Mouse (Mus musculus) embryonic facial prominence, embryonic 11.5 days (tissue): Measurements from ENCODE around the gene Serinc5. TPM values are rescaled to one million over a fixed set of nuclear protein-coding genes. Genes with fewer than 3 reads are reported as not detected.

ENCODE experiments used
- ATAC-seq: fragments of 200-750 bp; cut with Nextera tagmentation; replicated peaks from 2 replicates; pipeline ENCODE4 v1.8.0; 2017; ENCODE audit warnings: low read depth; ENCODE audit not compliant: insufficient number of reproducible peaks, low FRiP score, low TSS enrichment
- DNase-seq: peaks from one replicate; pipeline ENCODE4 v3.0.0-alpha.2; 2015; ENCODE audit warnings: low spot score
- H3K27ac ChIP-seq: fragments of 300-500 bp; sonication (generic); replicated peaks from 2 replicates; pipeline ENCODE4 v1.5.1; 2014; ENCODE audit warnings: mild to moderate bottlenecking, low read depth, low read length, control low read depth
- H3K27me3 ChIP-seq: fragments of 300-500 bp; sonication (generic); 2 replicates; pipeline ENCODE4 v1.6.1; 2014; ENCODE audit warnings: mild to moderate bottlenecking, low read length, moderate library complexity, mixed read lengths; ENCODE audit not compliant: control insufficient read depth, insufficient read depth
- H3K36me3 ChIP-seq: fragments of 300-500 bp; sonication (generic); replicated peaks from 2 replicates; pipeline ENCODE4 v1.6.1; 2014; ENCODE audit warnings: low read depth, mild to moderate bottlenecking, low read length, moderate library complexity, mixed read lengths; ENCODE audit not compliant: control insufficient read depth, insufficient read depth
- H3K4me1 ChIP-seq: fragments of 300-500 bp; sonication (generic); 2 replicates; pipeline ENCODE4 v1.6.1; 2014; ENCODE audit warnings: low read length, mixed read lengths; ENCODE audit not compliant: control insufficient read depth, insufficient read depth
- H3K4me2 ChIP-seq: fragments of 300-500 bp; sonication (generic); 2 replicates; pipeline ENCODE4 v1.6.1; 2014; ENCODE audit warnings: low read depth, mild to moderate bottlenecking, control low read depth, low read length, moderate library complexity
- H3K4me3 ChIP-seq: fragments of 300-500 bp; sonication (generic); 2 replicates; pipeline ENCODE4 v1.5.1; 2014; ENCODE audit warnings: low read depth, low read length, control low read depth
- H3K9ac ChIP-seq: fragments of 300-500 bp; sonication (generic); replicated peaks from 2 replicates; pipeline ENCODE4 v1.6.1; 2014; ENCODE audit warnings: mild to moderate bottlenecking, control low read depth, low read length
- H3K9me3 ChIP-seq: fragments of 300-500 bp; sonication (generic); replicated peaks from 2 replicates; pipeline ENCODE4 v1.6.1; 2016; ENCODE audit warnings: mild to moderate bottlenecking, low read length, inconsistent platforms, mixed read lengths; ENCODE audit not compliant: control insufficient read depth
- WGBS: fragments of 180-500 bp; shearing (Covaris S2); extraction: QIAGEN DNeasy Blood & Tissue Kit; methylation state at CpG from one replicate; pipeline ENCODE4 v1.1.7; 2014; 5-methylcytosine and 5-hydroxymethylcytosine counted together
- polyA plus RNA-seq: library from polyadenylated mRNA; unstranded; fragments of >200 nt; fragmentation: Nextera tagmentation; extraction: Ambion mirVana; gene quantifications from 2 replicates; pipeline ENCODE4 v1.2.1, GENCODE M21; 2014

Gene Serinc5
- polyA plus RNA-seq, 1 experiment from 2014 or later, result 9.8 TPM

GRCm38 (mm10) chr13:92711821-92712220 lies 100.9 kb downstream of the Serinc5 start:
- Histone ChIP-seq H3K27ac (no peak overlapping the region), H3K27me3 (no peaks in the 10 kb centered on the region), H3K4me2 (no peak overlapping the region), H3K36me3 (no peaks in the 10 kb centered on the region), H3K9me3 (no peaks in the 10 kb centered on the region), H3K4me3 (no peak overlapping the region), H3K4me1 (no peaks in the 10 kb centered on the region), H3K9ac (no peak overlapping the region)
- DNase-seq, result no peak
- WGBS, result 91% methylated on average over 1 of the region's 1 CpGs
- ATAC-seq, result no peak

DNA sequence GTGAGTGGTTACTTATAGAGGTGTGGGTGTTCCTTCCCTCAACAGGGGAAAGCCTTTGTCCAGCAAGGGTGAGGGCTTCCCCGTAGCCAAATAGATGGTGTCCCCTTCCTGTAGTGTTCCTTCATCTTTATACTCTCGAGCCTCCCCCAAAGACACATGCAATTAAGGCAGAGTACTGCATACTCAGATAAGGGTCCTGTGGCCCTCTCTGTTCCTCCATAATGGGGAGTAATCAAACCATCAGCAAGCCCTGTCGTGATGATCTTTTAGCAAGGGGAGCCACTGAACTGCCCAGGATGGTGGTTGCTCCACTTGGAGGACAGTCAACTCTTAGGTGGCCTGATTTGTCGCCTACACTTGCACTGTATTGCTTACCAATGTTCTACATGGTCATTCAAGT lies 101.7 kb downstream of the Serinc5 start:
- DNase-seq (no peak), ATAC-seq (no peak)
- 88% methylated on average over 4 of the region's 4 CpGs for WGBS
- Histone ChIP-seq H3K36me3 (no peaks in the 10 kb centered on the region), H3K4me2 (no peak overlapping the region), H3K27ac (no peak overlapping the region), H3K4me1 (no peaks in the 10 kb centered on the region), H3K27me3 (no peaks in the 10 kb centered on the region), H3K9ac (no peak overlapping the region), H3K9me3 (no peaks in the 10 kb centered on the region), H3K4me3 (no peak overlapping the region)

DNA sequence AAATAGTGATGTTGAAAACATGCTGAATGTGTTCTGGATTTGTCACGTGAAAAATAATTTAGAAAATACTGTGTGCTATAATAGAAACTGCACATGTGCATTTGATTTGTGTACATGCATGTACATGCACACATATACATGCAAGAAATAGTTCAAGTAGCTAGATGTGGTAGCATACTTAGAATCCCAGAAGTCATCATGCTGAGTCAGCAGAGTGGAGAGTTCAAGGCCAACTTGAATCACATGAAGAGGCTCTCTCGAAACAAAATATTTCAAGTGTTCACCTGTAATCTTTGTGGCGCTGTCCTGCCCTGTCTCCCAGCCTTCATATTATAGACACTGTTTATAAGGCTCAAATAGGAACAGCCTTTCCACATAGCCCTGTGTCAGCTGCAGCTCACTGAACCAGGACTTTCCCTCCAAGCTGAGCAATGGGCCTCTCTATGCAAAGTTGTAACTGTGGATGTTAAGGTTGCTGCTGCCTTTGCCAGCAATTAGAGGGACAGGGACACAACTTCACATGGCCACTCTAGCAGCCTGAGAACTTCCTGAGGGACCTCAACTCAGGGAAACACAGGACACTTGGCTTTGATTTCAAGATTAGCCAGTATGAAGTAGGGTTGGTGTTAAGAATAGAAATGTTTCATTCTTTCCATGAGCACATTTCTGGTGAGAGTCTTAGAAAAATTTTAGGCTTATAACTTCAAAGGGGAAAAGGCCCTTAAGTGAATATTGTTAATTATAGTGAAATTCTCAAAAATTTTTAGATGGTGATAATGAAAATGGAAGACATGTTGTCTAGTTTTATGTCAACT lies 107.2 kb downstream of the Serinc5 start:
- Histone ChIP-seq H3K4me2 (no peak overlapping the region), H3K36me3 (no peaks in the 10 kb centered on the region), H3K9ac (no peak overlapping the region), H3K4me1 (no peaks in the 10 kb centered on the region), H3K27me3 (no peaks in the 10 kb centered on the region), H3K9me3 (no peaks in the 10 kb centered on the region), H3K4me3 (no peak overlapping the region), H3K27ac (no peak overlapping the region)
- DNase-seq (no peak), ATAC-seq (no peak)
- WGBS, result 92% methylated on average over 3 of the region's 3 CpGs

GRCm38 (mm10) chr13:92721006-92721405 lies 110.1 kb downstream of the Serinc5 start:
- H3K27me3 ChIP-seq, result no peaks in the 10 kb centered on the region
- H3K4me2 ChIP-seq, result no peak overlapping the region
- no peaks in the 10 kb centered on the region for H3K36me3 ChIP-seq
- no peak overlapping the region for H3K27ac ChIP-seq
- DNase-seq, result no peak
- H3K4me1 ChIP-seq, result no peaks in the 10 kb centered on the region
- H3K4me3 ChIP-seq, result no peak overlapping the region
- H3K9ac ChIP-seq, result no peak overlapping the region
- 78% methylated on average over 4 of the region's 4 CpGs for WGBS
- no peaks in the 10 kb centered on the region for H3K9me3 ChIP-seq
- ATAC-seq, result no peak

GRCm38 (mm10) chr13:92722389-92722788 lies 111.5 kb downstream of the Serinc5 start:
- Histone ChIP-seq H3K9me3 (no peaks in the 10 kb centered on the region), H3K27ac (no peak overlapping the region), H3K4me2 (no peak overlapping the region), H3K9ac (no peak overlapping the region), H3K27me3 (no peaks in the 10 kb centered on the region), H3K36me3 (no peaks in the 10 kb centered on the region), H3K4me3 (no peak overlapping the region), H3K4me1 (no peaks in the 10 kb centered on the region)
- ATAC-seq, result no peak
- DNase-seq, result no peak
- WGBS, result 83% methylated on average over 5 of the region's 5 CpGs

DNA sequence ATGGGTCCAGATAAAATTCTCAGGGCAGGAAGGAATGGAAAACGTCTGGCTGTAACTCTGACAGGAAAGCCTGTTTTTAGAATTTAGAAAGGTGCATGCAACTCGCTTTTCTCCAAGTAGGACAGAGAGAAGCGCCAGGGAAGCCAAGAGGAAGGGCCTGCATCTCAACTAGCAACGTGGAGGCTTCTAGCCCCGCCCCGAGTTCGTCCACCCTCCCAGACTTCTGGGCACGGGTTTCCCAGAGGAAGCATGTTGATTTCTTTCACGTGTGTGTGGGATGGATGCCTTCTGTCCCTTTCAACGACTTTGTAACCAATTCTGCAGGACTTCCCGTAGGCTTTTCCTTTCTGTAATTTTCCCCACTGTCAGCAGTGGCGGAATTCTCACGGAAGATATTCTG lies 118.9 kb downstream of the Serinc5 start:
- Histone ChIP-seq H3K4me1 (no peaks in the 10 kb centered on the region), H3K27me3 (no peaks in the 10 kb centered on the region), H3K4me3 (no peak overlapping the region), H3K9ac (no peak overlapping the region), H3K36me3 (no peaks in the 10 kb centered on the region), H3K4me2 (no peak overlapping the region), H3K9me3 (no peaks in the 10 kb centered on the region), H3K27ac (no peak overlapping the region)
- no peak for ATAC-seq
- no peak for DNase-seq
- 59% methylated on average over 13 of the region's 13 CpGs for WGBS

GRCm38 (mm10) chr13:92731811-92732210 lies 120.9 kb downstream of the Serinc5 start:
- no peak overlapping the region for H3K4me3 ChIP-seq
- WGBS, result 79% methylated on average over 6 of the region's 6 CpGs
- no peak overlapping the region for H3K4me2 ChIP-seq
- H3K9ac ChIP-seq, result no peak overlapping the region
- H3K9me3 ChIP-seq, result no peaks in the 10 kb centered on the region
- no peak overlapping the region for H3K27ac ChIP-seq
- H3K27me3 ChIP-seq, result no peaks in the 10 kb centered on the region
- DNase-seq (no peak), ATAC-seq (no peak)
- H3K36me3 ChIP-seq, result no peaks in the 10 kb centered on the region
- H3K4me1 ChIP-seq, result no peaks in the 10 kb centered on the region

DNA sequence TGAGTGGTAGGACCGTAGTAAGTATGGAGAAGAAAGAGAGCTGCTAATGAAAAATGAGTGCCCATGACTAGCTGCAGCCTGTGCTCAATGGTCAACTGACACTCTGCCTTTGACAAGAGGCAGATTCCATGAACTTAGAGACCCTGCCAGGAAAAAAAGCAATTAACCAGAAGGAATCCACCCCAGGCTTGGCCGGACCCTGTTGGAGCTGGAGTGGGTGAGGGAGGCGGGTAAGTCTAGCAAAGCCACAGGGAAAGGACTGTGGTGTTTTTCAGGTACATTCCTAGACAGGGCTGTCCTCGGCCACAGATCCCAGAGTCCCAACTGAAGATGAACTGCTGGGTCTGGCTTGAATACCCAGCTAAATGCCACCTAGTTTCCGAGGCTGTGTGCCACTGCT lies 121.9 kb downstream of the Serinc5 start:
- 86% methylated on average over 5 of the region's 5 CpGs for WGBS

More for the DNA sequence above, 121.9 kb downstream of the Serinc5 start:
- Histone ChIP-seq H3K9me3 (no peaks in the 10 kb centered on the region), H3K9ac (no peak overlapping the region; the same call in 1 of the 2 replicates), H3K27ac (no peak overlapping the region), H3K4me1 (no peaks in the 10 kb centered on the region), H3K4me3 (no peak overlapping the region), H3K27me3 (no peaks in the 10 kb centered on the region), H3K36me3 (no peaks in the 10 kb centered on the region), H3K4me2 (no peak overlapping the region)
- no peak for DNase-seq
- no peak for ATAC-seq
